ENCODE assay signal across 9 mouse cellular contexts in the genomic region with DNA sequence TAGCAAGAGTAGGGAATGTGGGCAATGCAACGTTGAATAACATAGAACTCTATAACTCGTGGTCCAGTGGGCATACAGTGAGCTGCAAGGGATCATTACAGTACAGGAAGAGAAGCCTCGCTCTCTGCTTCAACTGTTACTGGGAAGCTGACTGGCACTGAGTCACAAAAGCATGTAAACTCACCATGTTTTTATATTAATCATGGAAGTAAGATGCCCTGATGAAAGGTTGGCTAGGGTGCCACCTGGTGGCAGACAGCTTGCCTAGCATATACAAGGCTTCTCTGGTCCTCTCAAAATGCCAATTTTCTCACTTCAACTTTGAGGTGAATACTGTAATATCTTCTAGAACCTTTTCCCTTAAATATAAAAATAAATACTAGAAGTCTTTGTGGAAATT. TPM values are rescaled to one million over a fixed set of nuclear protein-coding genes. Genes with fewer than 3 reads are reported as not detected.
DNase-seq lines count a peak whose midpoint lies in the region; ATAC-seq and TF ChIP-seq lines count a peak whose summit lies in the region.
"Had no signal": no experiment of that assay in that cellular context is flagged by ENCODE, and none has a peak within 500 bp of the region (broad histone marks: within the 10 kb centered on the region; RNA-seq: fewer than 3 reads in every experiment).

No protein-coding gene starts in this region.

- peaks cover 39% of the 10 kb centered on the region for H3K36me3 ChIP-seq in kidney, embryonic 15.5 days
- H3K36me3 ChIP-seq in ES-Bruce4 (ENCODE audit: control insufficient read depth, insufficient read depth, low read length, poor library complexity, severe bottlenecking), result peaks cover 4% of the 10 kb centered on the region; the same call in 1 of the 2 replicates
- H3K36me3 ChIP-seq in forebrain, postnatal 0 days (ENCODE audit: insufficient read depth), result no peaks in the 10 kb centered on the region
- H3K36me3 ChIP-seq in midbrain, embryonic 11.5 days (ENCODE audit: control insufficient read depth, insufficient read depth, low read length), result no peaks in the 10 kb centered on the region
- peaks cover 13% of the 10 kb centered on the region for H3K36me3 ChIP-seq in spleen, adult 2 months (ENCODE audit: control insufficient read depth, insufficient read depth, low read length)

- H3K4me3 ChIP-seq in kidney, embryonic 15.5 days (replicated peaks), result no peak overlapping the region
- H3K4me3 ChIP-seq in ES-Bruce4 (ENCODE audit: low read depth, low read length), result no peak overlapping the region
- no peak overlapping the region for H3K4me3 ChIP-seq in forebrain, postnatal 0 days (ENCODE audit: low read depth, low read length)
- H3K4me3 ChIP-seq in midbrain, embryonic 11.5 days (ENCODE audit: low read depth, low read length), result no peak overlapping the region
- H3K4me3 ChIP-seq in spleen, adult 2 months (ENCODE audit: extremely low read depth, insufficient read depth, insufficient read length), result no peak overlapping the region
- H3K4me3 ChIP-seq: erythroblast, embryonic 14.5 days had no signal

- H3K4me2 ChIP-seq in kidney, embryonic 15.5 days, result no peak overlapping the region
- no peak overlapping the region for H3K4me2 ChIP-seq in forebrain, postnatal 0 days (ENCODE audit: low read depth)
- no peak overlapping the region for H3K4me2 ChIP-seq in midbrain, embryonic 11.5 days

- H3K27ac ChIP-seq in kidney, embryonic 15.5 days, result no peak overlapping the region
- H3K27ac ChIP-seq in ES-Bruce4 (ENCODE audit: insufficient read depth, low read length), result no peak overlapping the region
- no peak overlapping the region for H3K27ac ChIP-seq in forebrain, postnatal 0 days (ENCODE audit: low read depth, low read length)
- no peak overlapping the region for H3K27ac ChIP-seq in midbrain, embryonic 11.5 days (ENCODE audit: low read depth, low read length)
- no peak overlapping the region for H3K27ac ChIP-seq in spleen, adult 2 months (ENCODE audit: insufficient read depth, low read length)

- DNase-seq in kidney, adult 18-20 months, result peak; percentile 57
- DNase-seq in c-Kit-positive CD71-positive TER-119-negative erythroid progenitor cells, embryonic 14.5 days (ENCODE audit: low read depth), result peak; percentile 54
- peak; percentile 79 for DNase-seq in forebrain, postnatal 0 days
- peak; percentile 49 to 84 for DNase-seq in kidney, postnatal 36 days
- peak; percentile 89 for DNase-seq in midbrain, embryonic 11.5 days (ENCODE audit: low spot score, missing footprints)
- peak; percentile 22 to 36 for DNase-seq in spleen, adult 2 months (ENCODE audit: low read depth in 1 of 2, low spot score in 2 of 2)

- no peak overlapping the region for H3K9ac ChIP-seq in kidney, embryonic 15.5 days
- H3K9ac ChIP-seq in ES-Bruce4 (ENCODE audit: low read depth, poor library complexity, severe bottlenecking), result no peak overlapping the region
- H3K9ac ChIP-seq in forebrain, postnatal 0 days, result no peak overlapping the region
- H3K9ac ChIP-seq in midbrain, embryonic 11.5 days (ENCODE audit: low read length), result no peak overlapping the region

- WGBS in kidney, embryonic 15.5 days, result 65% methylated on average over 3 of the region's 3 CpGs
- 67% methylated on average over 3 of the region's 3 CpGs for WGBS in forebrain, postnatal 0 days
- 69% methylated on average over 3 of the region's 3 CpGs for WGBS in midbrain, embryonic 11.5 days
- WGBS in spleen, adult 2 months, result 80% methylated on average over 3 of the region's 3 CpGs

- TF ChIP-seq EP300 in ES-Bruce4 (IDR thresholded peaks at IDR 0.05; ENCODE audit: insufficient read depth, low read depth, low read length), result no peak

- TF ChIP-seq CTCF in ES-Bruce4 (IDR thresholded peaks at IDR 0.05; ENCODE audit: low read depth, low read length), result peak; percentile 65
- peak; percentile 86 for TF ChIP-seq CTCF in forebrain, postnatal 0 days (IDR thresholded peaks at IDR 0.05; ENCODE audit: low read depth)
- TF ChIP-seq CTCF in spleen, adult 2 months (IDR thresholded peaks at IDR 0.05; ENCODE audit: extremely low read depth, insufficient read depth, insufficient read length, insufficient replicate concordance), result peak; percentile 60; the same call in 1 of the 2 replicates

- ATAC-seq in kidney, embryonic 15.5 days (replicated peaks; ENCODE audit: low FRiP score), result no peak; the same call in 1 of the 2 replicates
- ATAC-seq in forebrain, postnatal 0 days, result peak; percentile 75
- peak; percentile 53; the same call in 1 of the 2 replicates for ATAC-seq in midbrain, embryonic 11.5 days (ENCODE audit: low FRiP score)

- peaks cover 18% of the 10 kb centered on the region for H3K4me1 ChIP-seq in kidney, embryonic 15.5 days
- no peaks in the 10 kb centered on the region for H3K4me1 ChIP-seq in ES-Bruce4 (ENCODE audit: control insufficient read depth, insufficient read depth, low read length)
- H3K4me1 ChIP-seq in forebrain, postnatal 0 days (ENCODE audit: insufficient read depth), result no peaks in the 10 kb centered on the region
- no peaks in the 10 kb centered on the region for H3K4me1 ChIP-seq in midbrain, embryonic 11.5 days (ENCODE audit: control insufficient read depth, insufficient read depth, low read length)
- peaks cover 6% of the 10 kb centered on the region; the same call in 1 of the 2 replicates for H3K4me1 ChIP-seq in spleen, adult 2 months (ENCODE audit: control insufficient read depth, insufficient read depth, insufficient read length)

- no peaks in the 10 kb centered on the region for H3K27me3 ChIP-seq in kidney, embryonic 15.5 days
- H3K27me3 ChIP-seq in ES-Bruce4 (ENCODE audit: control insufficient read depth, insufficient read depth, low read length, poor library complexity, severe bottlenecking), result no peaks in the 10 kb centered on the region
- H3K27me3 ChIP-seq in forebrain, postnatal 0 days (ENCODE audit: insufficient read depth, low read length), result no peaks in the 10 kb centered on the region
- H3K27me3 ChIP-seq in midbrain, embryonic 11.5 days (ENCODE audit: control insufficient read depth, insufficient read depth, low read length), result no peaks in the 10 kb centered on the region
- H3K27me3 ChIP-seq in spleen, adult 2 months (ENCODE audit: control insufficient read depth, insufficient read depth, low read length), result no peaks in the 10 kb centered on the region

- TF ChIP-seq POLR2A in ES-Bruce4 (IDR thresholded peaks at IDR 0.05; ENCODE audit: insufficient read depth, low read length), result no peak
- no peak for TF ChIP-seq POLR2A in spleen, adult 2 months (IDR thresholded peaks at IDR 0.05; ENCODE audit: low read depth, low read length)

- H3K9me3 ChIP-seq in kidney, embryonic 15.5 days (replicated peaks), result no peaks in the 10 kb centered on the region
- H3K9me3 ChIP-seq in ES-Bruce4 (replicated peaks; ENCODE audit: control insufficient read depth, insufficient read depth, low read length, poor library complexity, severe bottlenecking), result no peaks in the 10 kb centered on the region
- no peaks in the 10 kb centered on the region for H3K9me3 ChIP-seq in forebrain, postnatal 0 days (ENCODE audit: low read length)
- H3K9me3 ChIP-seq in midbrain, embryonic 11.5 days (ENCODE audit: control insufficient read depth, low read length), result no peaks in the 10 kb centered on the region

RNA-seq across cellular contexts. Expression of gene Aaed1, which starts 6.4 kb away (rescaled TPM):
- polyA plus RNA-seq in kidney, embryonic 15.5 days (2015; fragmentation: Nextera tagmentation; extraction: Ambion mirVana), result 56.5 and 58.1 TPM in 2 replicates
- 15.2 and 15.5 TPM in 2 replicates for polyA plus RNA-seq in ES-Bruce4 (2011; ENCODE audit: insufficient read depth, insufficient read length, low read depth, missing spikeins)
- total RNA-seq in forebrain, postnatal 0 days (2014; rRNA removed), result 9.8 and 13.5 TPM in 2 replicates
- 7.2 and 9.1 TPM in 2 replicates for polyA plus RNA-seq in forebrain, postnatal 0 days (2015; fragmentation: Nextera tagmentation; extraction: Ambion mirVana)
- 19.5 and 21.4 TPM in 2 replicates for polyA plus RNA-seq in midbrain, embryonic 11.5 days (2014; fragmentation: Nextera tagmentation; extraction: Ambion mirVana)
- 4.7 and 4.9 TPM in 2 replicates for polyA plus RNA-seq in spleen, adult 2 months (2012; rRNA removed)

RNA-seq across cellular contexts. Expression of gene Cdc14b, which starts 31.0 kb away (rescaled TPM):
- polyA plus RNA-seq in kidney, embryonic 15.5 days (2015; fragmentation: Nextera tagmentation; extraction: Ambion mirVana), result 14.8 and 17.5 TPM in 2 replicates
- polyA plus RNA-seq in ES-Bruce4 (2011; ENCODE audit: insufficient read depth, insufficient read length, low read depth, missing spikeins), result 27.3 and 30.4 TPM in 2 replicates
- total RNA-seq in forebrain, postnatal 0 days (2014; rRNA removed), result 1.7 and 3.0 TPM in 2 replicates
- polyA plus RNA-seq in forebrain, postnatal 0 days (2015; fragmentation: Nextera tagmentation; extraction: Ambion mirVana), result 0.42 and 0.75 TPM in 2 replicates
- polyA plus RNA-seq in midbrain, embryonic 11.5 days (2014; fragmentation: Nextera tagmentation; extraction: Ambion mirVana), result 7.7 and 8.8 TPM in 2 replicates
- polyA plus RNA-seq in spleen, adult 2 months (2012; rRNA removed), result 1.5 and 1.8 TPM in 2 replicates
- polyA plus RNA-seq: erythroblast, embryonic 14.5 days had no signal

Comparison
In these comparisons a context has a peak if more than half of its experiments do, and no peak if none do; other contexts are left out.
1. DNase-seq: peak in every context shown above with its lines; median percentile 89 in midbrain, embryonic 11.5 days; 79 in forebrain, postnatal 0 days; 66 in kidney, postnatal 36 days; 57 in kidney, adult 18-20 months; 54 in c-Kit-positive CD71-positive TER-119-negative erythroid progenitor cells, embryonic 14.5 days; 29 in spleen, adult 2 months.